Comparison of ENCODE assay signal across 28 mouse cellular contexts in the genomic region with DNA sequence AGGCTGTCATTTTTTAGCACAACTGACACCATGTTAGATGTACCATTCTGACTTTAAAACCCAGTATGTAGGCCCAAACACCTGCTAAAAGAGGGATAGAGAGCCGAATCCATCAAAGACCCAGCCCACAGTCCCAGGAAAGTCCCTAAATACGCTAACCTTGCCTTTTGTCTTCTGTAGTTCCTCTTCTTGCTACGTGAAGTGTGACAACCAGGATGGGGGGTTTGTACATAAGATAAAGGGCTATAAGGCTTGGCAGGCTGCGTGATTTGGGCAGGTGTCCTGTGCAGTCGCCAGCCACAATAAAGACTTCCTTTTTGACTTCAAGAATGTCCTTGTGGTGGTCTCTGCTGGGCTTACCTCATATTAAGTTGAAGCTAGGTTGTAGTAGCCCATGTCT. TPM values are rescaled to one million over a fixed set of nuclear protein-coding genes. Genes with fewer than 3 reads are reported as not detected.
DNase-seq lines count a peak whose midpoint lies in the region; ATAC-seq and TF ChIP-seq lines count a peak whose summit lies in the region.
"Had no signal": no experiment of that assay in that cellular context is flagged by ENCODE, and none has a peak within 500 bp of the region (broad histone marks: within the 10 kb centered on the region; RNA-seq: fewer than 3 reads in every experiment).

No protein-coding gene starts in this region.

- no peak for TF ChIP-seq POLR2A in limb, embryonic 14.5 days (IDR thresholded peaks at IDR 0.05; ENCODE audit: borderline replicate concordance, extremely low read depth, insufficient read depth, insufficient read length)
- no peak for TF ChIP-seq POLR2A in CH12.LX (IDR thresholded peaks at IDR 0.05; ENCODE audit: low read depth, low read length)

- no peaks in the 10 kb centered on the region for H3K9me3 ChIP-seq in limb, embryonic 14.5 days (ENCODE audit: control insufficient read depth, low read length)
- no peaks in the 10 kb centered on the region for H3K9me3 ChIP-seq in limb, embryonic 10.5 days (replicated peaks)
- H3K9me3 ChIP-seq in CH12.LX (replicated peaks; ENCODE audit: low read length): no peaks in the 10 kb centered on the region
- H3K9me3 ChIP-seq: embryonic facial prominence, embryonic 12.5 days; embryonic facial prominence, embryonic 15.5 days; G1E; heart, embryonic 10.5 days; heart, embryonic 13.5 days had no signal

- peak; percentile 74 for TF ChIP-seq EP300 in CH12.LX (IDR thresholded peaks at IDR 0.05; ENCODE audit: low read length)

- ATAC-seq in limb, embryonic 14.5 days (ENCODE audit: low FRiP score, low read depth): no peak
- ATAC-seq in neutrophil, adult 5-6 weeks (ENCODE audit: extremely low read depth, insufficient number of reproducible peaks, low FRiP score, poor library complexity, severe bottlenecking): peak; percentile 57
- ATAC-seq: activated CD4-positive, CD25-positive, alpha-beta regulatory T cell, adult 4 months; forebrain, embryonic 14.5 days; forebrain, postnatal 0 days; hindbrain, postnatal 0 days; inflammation-experienced regulatory T-cells, adult 6 months had no signal

- no peak for DNase-seq in limb, embryonic 14.5 days (ENCODE audit: low spot score)
- DNase-seq in limb, embryonic 10.5 days (ENCODE audit: low spot score): no peak
- DNase-seq in A20 (ENCODE audit: low read depth, low spot score) (peak; percentile 84), CH12.LX (ENCODE audit: extremely low read depth) (peak; percentile 72)
- no peak for DNase-seq in frontal cortex, postnatal 14 days (ENCODE audit: low spot score in 2 of 2)
- DNase-seq in cerebellum, adult 11 months: no peak
- DNase-seq: adrenal gland, adult 8-10 months; adrenal gland, postnatal 25 days; cerebellum, adult 18-20 months; cerebellum, adult 9-10 months; cerebellum, postnatal 14 days; forebrain, postnatal 0 days; gastrocnemius, postnatal 10 days; gastrocnemius, postnatal 36 days; heart, adult 2 months; heart, postnatal 14 days; heart, postnatal 4 days had no signal

- no peaks in the 10 kb centered on the region for H3K36me3 ChIP-seq in limb, embryonic 14.5 days (ENCODE audit: control insufficient read depth, insufficient read depth, low read length)
- no peaks in the 10 kb centered on the region for H3K36me3 ChIP-seq in limb, embryonic 10.5 days
- H3K36me3 ChIP-seq in CH12.LX (replicated peaks in 1 of 2; ENCODE audit: control insufficient read depth in 1 of 2, insufficient read depth in 1 of 2, low read length in 1 of 2): no peaks in the 10 kb centered on the region
- H3K36me3 ChIP-seq: embryonic facial prominence, embryonic 12.5 days; embryonic facial prominence, embryonic 15.5 days; G1E; heart, embryonic 10.5 days; heart, embryonic 13.5 days had no signal

- H3K4me2 ChIP-seq in limb, embryonic 14.5 days (replicated peaks; ENCODE audit: low read depth, low read length, severe bottlenecking): no peak overlapping the region
- H3K4me2 ChIP-seq in CH12.LX (ENCODE audit: insufficient read depth, low read depth, poor library complexity, severe bottlenecking): no peak overlapping the region
- H3K4me2 ChIP-seq: embryonic facial prominence, embryonic 12.5 days; embryonic facial prominence, embryonic 15.5 days; heart, embryonic 13.5 days; hindbrain, embryonic 14.5 days had no signal

- H3K9ac ChIP-seq in limb, embryonic 14.5 days (ENCODE audit: low read depth, low read length, severe bottlenecking): 0 out of 2 replicates have a peak overlapping the region, but pooled peaks have one; percentile 4
- no peak overlapping the region for H3K9ac ChIP-seq in CH12.LX (ENCODE audit: insufficient read depth, low read depth)
- H3K9ac ChIP-seq: embryonic facial prominence, embryonic 12.5 days; embryonic facial prominence, embryonic 15.5 days; forebrain, postnatal 0 days; heart, embryonic 13.5 days; hindbrain, embryonic 14.5 days had no signal

- no peak for TF ChIP-seq CTCF in CH12.LX (conservative IDR thresholded peaks at IDR 0.05 in 1 of 2, IDR thresholded peaks at IDR 0.05 in 1 of 2; ENCODE audit: low read depth in 2 of 2, low read length in 2 of 2)

- no peak for TF ChIP-seq RAD21 in CH12.LX (IDR thresholded peaks at IDR 0.05; ENCODE audit: low read depth, low read length)

- WGBS in limb, embryonic 14.5 days: 82% methylated on average over 5 of the region's 5 CpGs
- WGBS in limb, embryonic 10.5 days: 86% methylated on average over 5 of the region's 5 CpGs

- in situ Hi-C loops in CH12.LX (cut with MboI; ENCODE audit: low pct_ligation_motif_present, low pct_unique_long_range_greater_than_20kb, low sequenced_read_pairs): no loop called here

- H3K27ac ChIP-seq in limb, embryonic 14.5 days (replicated peaks; ENCODE audit: low read depth, low read length): no peak overlapping the region
- no peak overlapping the region for H3K27ac ChIP-seq in limb, embryonic 10.5 days
- peak overlapping the region; percentile 51; the same call in 1 of the 2 replicates for H3K27ac ChIP-seq in CH12.LX (ENCODE audit: insufficient read depth, low read depth)
- H3K27ac ChIP-seq: embryonic facial prominence, embryonic 12.5 days; embryonic facial prominence, embryonic 15.5 days; heart, adult 2 months; heart, embryonic 10.5 days; heart, embryonic 13.5 days; hindbrain, embryonic 14.5 days; hindbrain, postnatal 0 days had no signal

- no peaks in the 10 kb centered on the region for H3K27me3 ChIP-seq in limb, embryonic 14.5 days (ENCODE audit: control insufficient read depth, insufficient read depth, low read length)
- H3K27me3 ChIP-seq in limb, embryonic 10.5 days (ENCODE audit: low read depth, poor library complexity, severe bottlenecking): no peaks in the 10 kb centered on the region
- H3K27me3 ChIP-seq in CH12.LX (replicated peaks): no peaks in the 10 kb centered on the region
- H3K27me3 ChIP-seq: embryonic facial prominence, embryonic 12.5 days; embryonic facial prominence, embryonic 15.5 days had no signal

- no peak overlapping the region for H3K4me3 ChIP-seq in limb, embryonic 14.5 days (replicated peaks; ENCODE audit: low read length)
- H3K4me3 ChIP-seq in limb, embryonic 10.5 days: no peak overlapping the region
- H3K4me3 ChIP-seq in CH12.LX (replicated peaks in 1 of 3; ENCODE audit: low read depth in 2 of 3, low read length in 2 of 3, poor library complexity in 1 of 3): no peak overlapping the region
- H3K4me3 ChIP-seq: embryonic facial prominence, embryonic 12.5 days; embryonic facial prominence, embryonic 15.5 days; heart, adult 2 months; heart, embryonic 10.5 days; heart, embryonic 13.5 days had no signal

- dilution Hi-C loops in CH12.LX (cut with MboI; ENCODE audit: extremely low pct_ligation_motif_present, extremely low pct_unique_long_range_greater_than_20kb, low sequenced_read_pairs): no loop called here

- H3K4me1 ChIP-seq in limb, embryonic 14.5 days (ENCODE audit: control insufficient read depth, insufficient read depth, low read length): no peaks in the 10 kb centered on the region
- no peaks in the 10 kb centered on the region for H3K4me1 ChIP-seq in limb, embryonic 10.5 days
- H3K4me1 ChIP-seq in CH12.LX (ENCODE audit: control insufficient read depth in 1 of 2, insufficient read depth in 2 of 2): peaks cover 15 to 45% of the 10 kb centered on the region in 2 experiments
- H3K4me1 ChIP-seq: embryonic facial prominence, embryonic 12.5 days; embryonic facial prominence, embryonic 15.5 days; heart, embryonic 10.5 days; heart, embryonic 13.5 days had no signal

- peaks cover 5% of the 10 kb centered on the region for H3K79me2 ChIP-seq in CH12.LX (replicated peaks; ENCODE audit: control insufficient read depth, extremely low read depth, insufficient read depth, poor library complexity, severe bottlenecking)

TF ChIP-seq in CH12.LX, 34 proteins besides CTCF, POLR2A, EP300 and RAD21:
- TF ChIP-seq BHLHE40 (IDR thresholded peaks at IDR 0.05; ENCODE audit: low read depth, low read length): peak; percentile 55
- TF ChIP-seq ZMIZ1 (IDR thresholded peaks at IDR 0.05; ENCODE audit: low read depth, low read length): no peak
- TF ChIP-seq MAZ (IDR thresholded peaks at IDR 0.05; ENCODE audit: low read depth, low read length): no peak
- no peak for TF ChIP-seq USF1 (IDR thresholded peaks at IDR 0.05; ENCODE audit: low read depth, low read length)
- TF ChIP-seq IRF4 (IDR thresholded peaks at IDR 0.05; ENCODE audit: low read depth, low read length): peak; percentile 39; the same call in 1 of the 2 replicates
- no peak for TF ChIP-seq SIN3A (IDR thresholded peaks at IDR 0.05; ENCODE audit: low read length)
- TF ChIP-seq JUND (conservative IDR thresholded peaks at IDR 0.05; ENCODE audit: low read depth, low read length): no peak
- peak; percentile 33; the same call in 1 of the 2 replicates for TF ChIP-seq ETS1 (conservative IDR thresholded peaks at IDR 0.05; ENCODE audit: low read depth, low read length)
- TF ChIP-seq JUN (IDR thresholded peaks at IDR 0.05; ENCODE audit: insufficient read depth, low read depth, low read length): peak; percentile 4; the same call in 1 of the 2 replicates
- no peak for TF ChIP-seq USF2 (conservative IDR thresholded peaks at IDR 0.05; ENCODE audit: low read depth, low read length)
- no peak for TF ChIP-seq MXI1 (IDR thresholded peaks at IDR 0.05; ENCODE audit: low read depth, low read length)
- no peak for TF ChIP-seq CHD1 (IDR thresholded peaks at IDR 0.05; ENCODE audit: low read depth, low read length)
- TF ChIP-seq TCF12 (IDR thresholded peaks at IDR 0.05; ENCODE audit: low read depth, low read length): peak; percentile 47; the same call in 1 of the 2 replicates

RNA-seq across cellular contexts. Expression of a gene that starts 4.5 kb away (rescaled TPM):
- polyA plus RNA-seq in limb, embryonic 14.5 days (2012; rRNA removed): 26.9 and 28.0 TPM in 2 replicates
- 76.5 and 78.7 TPM in 2 replicates for polyA plus RNA-seq in limb, embryonic 14.5 days (2014; fragmentation: Nextera tagmentation; extraction: Ambion mirVana)
- 55.1 and 64.3 TPM in 2 replicates for polyA plus RNA-seq in limb, embryonic 10.5 days (2016; fragmentation: Nextera tagmentation; extraction: Ambion mirVana)
- 47.8 and 63.3 TPM in 2 replicates for total RNA-seq in CH12.LX (2012; rRNA removed)
- 170 and 197 TPM in 2 replicates for total RNA-seq in CH12.LX (2014; rRNA removed)
- polyA plus RNA-seq in CH12.LX (2012; ENCODE audit: insufficient read length, low read depth): 125 and 141 TPM in 2 replicates
- 28.7 and 36.4 TPM in 2 replicates for total RNA-seq in neutrophil, adult 5-6 weeks (2017)

RNA-seq across cellular contexts. Expression of a gene that starts 50.0 kb away (rescaled TPM):
- polyA plus RNA-seq in limb, embryonic 14.5 days (2012; rRNA removed): 20.2 and 23.5 TPM in 2 replicates
- 24.2 and 26.3 TPM in 2 replicates for polyA plus RNA-seq in limb, embryonic 14.5 days (2014; fragmentation: Nextera tagmentation; extraction: Ambion mirVana)
- 19.7 and 21.5 TPM in 2 replicates for polyA plus RNA-seq in limb, embryonic 10.5 days (2016; fragmentation: Nextera tagmentation; extraction: Ambion mirVana)
- total RNA-seq in CH12.LX (2012; rRNA removed) (70.9 and 100 TPM in 2 replicates), CH12.LX (2014; rRNA removed) (186 and 216 TPM in 2 replicates)
- 157 and 163 TPM in 2 replicates for polyA plus RNA-seq in CH12.LX (2012; ENCODE audit: insufficient read length, low read depth)
- total RNA-seq in neutrophil, adult 5-6 weeks (2017): 83.6 and 88.1 TPM in 2 replicates

Comparison
In these comparisons a context has a peak if more than half of its experiments do, and no peak if none do; other contexts are left out.
1. DNase-seq: peak in A20 (single experiment) and CH12.LX (single experiment); none in limb, embryonic 14.5 days (single experiment), limb, embryonic 10.5 days (single experiment), frontal cortex, postnatal 14 days (0 of 2) and cerebellum, adult 11 months (single experiment).